Mouse (Mus musculus): ENCODE measurements at regions not wholly inside any gene's neighbourhood (a gene's known extent, or its start where the extent isn't known, plus 50 kb on each side); places are given as distances from the start of the nearest gene placed in this dataset.

DNA sequence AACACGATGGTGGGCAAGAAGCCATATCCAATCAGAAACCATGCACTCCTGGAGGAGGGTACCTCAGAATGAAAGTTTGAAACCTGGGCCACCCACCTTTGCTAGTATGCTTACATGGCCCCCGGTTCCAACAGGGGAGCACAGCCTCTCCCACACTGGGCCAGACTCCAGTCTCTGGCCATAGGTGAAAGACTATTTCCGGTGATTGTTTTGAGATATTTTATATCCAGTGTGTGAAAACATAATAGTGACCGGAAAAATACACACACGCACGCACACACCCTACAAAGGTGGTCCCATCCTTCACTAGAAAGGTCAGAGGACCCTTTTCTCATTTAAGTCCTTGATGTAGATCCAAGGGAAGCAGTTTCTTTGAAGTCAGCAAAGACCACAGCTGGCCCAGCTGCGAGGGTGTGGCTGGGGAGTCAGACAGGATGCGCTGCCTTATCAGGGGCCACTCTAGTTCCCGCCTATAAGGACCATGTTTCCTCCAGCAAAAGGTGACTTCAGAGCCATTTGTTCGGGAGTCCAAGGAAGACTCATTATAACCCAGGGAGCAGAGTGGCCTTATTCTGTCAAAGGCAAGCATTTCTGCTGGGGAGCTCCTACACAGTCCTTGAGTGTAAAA is 206.0 kb downstream of the Zfp36l1 start:
- TF ChIP-seq POLR2A (IDR thresholded peaks at IDR 0.05; ENCODE audit: borderline replicate concordance, extremely low read depth, insufficient read depth, insufficient read length, poor library complexity, severe bottlenecking) (no peak), CTCF (IDR thresholded peaks at IDR 0.05; ENCODE audit: borderline replicate concordance, extremely low read depth, insufficient read depth, insufficient read length) (no peak)
